Mouse (Mus musculus): ENCODE results near the gene Gpr37l1. TPM values are rescaled to one million over a fixed set of nuclear protein-coding genes. Genes with fewer than 3 reads are reported as not detected.

Gene Gpr37l1
- 0.59 and 0.60 TPM in 2 replicates for polyA plus RNA-seq (2015; fragmentation: Nextera tagmentation; extraction: Ambion mirVana)

GRCm38 (mm10) chr1:135167435-135167834, at the start of gene Gpr37l1:
Gene Gpr37l1 (minus strand): TSS chr1:135167681.

DNA sequence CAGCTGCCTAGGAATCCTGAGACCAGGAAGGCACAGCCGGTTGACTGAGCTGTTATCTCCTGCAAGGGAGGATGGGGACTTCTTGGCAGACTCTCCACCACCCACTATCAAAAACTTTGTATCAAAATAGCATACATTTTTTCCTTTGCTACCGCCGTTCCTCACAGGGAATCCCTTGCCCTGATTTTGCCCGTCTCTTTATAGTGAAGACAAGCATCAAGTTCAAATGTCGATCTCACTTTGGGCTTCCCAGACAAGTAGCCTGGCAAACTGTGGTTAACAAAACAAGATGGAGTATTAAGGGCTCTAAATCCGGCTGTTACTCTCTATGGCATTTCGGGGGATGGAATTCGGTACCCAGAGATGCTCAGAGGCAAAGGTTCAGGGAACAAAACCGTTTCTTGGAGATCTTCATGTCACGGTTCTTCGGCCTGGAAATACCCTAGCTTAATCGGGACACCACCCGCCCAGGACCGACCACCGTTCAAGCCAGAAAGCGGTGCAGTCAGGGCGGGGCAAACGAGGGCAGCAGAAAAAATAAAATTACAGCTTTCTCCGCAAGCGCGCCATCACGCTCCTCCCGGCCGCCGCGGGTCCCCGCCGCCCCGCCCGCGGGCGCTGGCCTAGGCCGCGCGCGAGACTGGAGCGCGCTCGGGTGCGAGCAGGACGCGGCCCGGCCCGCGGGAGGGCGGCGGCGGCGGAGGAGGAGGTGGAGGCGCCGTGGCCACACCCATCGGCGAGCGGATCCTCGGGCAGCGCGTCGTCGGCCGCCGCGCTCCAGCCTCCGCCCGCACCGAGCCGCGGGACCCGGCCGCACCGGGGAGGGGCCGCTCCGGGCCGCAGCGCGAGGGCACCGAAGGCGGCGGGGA, 21.2 kb downstream of the Gpr37l1 start, which contains the start of gene Arl8a:
Arl8a (plus strand) TSS at position 748 of the 869 bp plus-strand sequence.

DNA sequence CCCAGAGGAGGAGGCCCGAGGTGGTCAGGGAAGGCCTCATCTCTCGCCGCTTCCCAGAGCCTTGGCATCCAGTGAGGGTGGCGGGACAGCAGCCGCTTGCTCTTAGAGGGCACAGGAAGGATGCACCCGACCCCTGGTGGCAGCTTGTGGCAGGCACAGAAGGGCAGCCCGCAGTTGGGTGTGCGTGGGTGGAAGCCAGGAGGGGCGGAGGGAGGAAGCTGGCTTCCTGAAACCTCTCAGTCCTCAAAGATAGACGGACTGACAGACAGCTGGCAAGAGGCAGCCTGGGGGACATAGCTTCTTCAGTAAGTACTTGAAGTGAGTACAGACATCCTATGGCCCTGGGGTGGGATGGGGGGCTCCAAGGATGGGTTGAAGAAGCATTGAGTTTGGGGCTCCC, 35.0 kb downstream of the Gpr37l1 start, which contains the start of gene Ptpn7:
Ptpn7 (plus strand) TSS at position 228 of the 400 bp plus-strand sequence.

Other genes starting within 250 kb of the Gpr37l1 start
- 28.6 and 35.6 TPM in 2 replicates for gene Ppp1r12b, start 211.7 kb downstream of the Gpr37l1 start, polyA plus RNA-seq (2015; fragmentation: Nextera tagmentation; extraction: Ambion mirVana)
- 14.1 and 15.3 TPM in 2 replicates for gene Ube2t, start 205.1 kb downstream of the Gpr37l1 start, polyA plus RNA-seq (2015; fragmentation: Nextera tagmentation; extraction: Ambion mirVana)
- 0.24 and 0.88 TPM in 2 replicates for gene Lgr6, start 62.4 kb downstream of the Gpr37l1 start, polyA plus RNA-seq (2015; fragmentation: Nextera tagmentation; extraction: Ambion mirVana)
- 0.91 and 1.4 TPM in 2 replicates for gene Ptpn7, start 35.0 kb downstream of the Gpr37l1 start, polyA plus RNA-seq (2015; fragmentation: Nextera tagmentation; extraction: Ambion mirVana)
- gene Arl8a, start 20.9 kb downstream of the Gpr37l1 start, polyA plus RNA-seq (2015; fragmentation: Nextera tagmentation; extraction: Ambion mirVana), result 35.1 and 38.0 TPM in 2 replicates
- 0.91 and 1.3 TPM in 2 replicates for gene Elf3, start 90.9 kb upstream of the Gpr37l1 start, polyA plus RNA-seq (2015; fragmentation: Nextera tagmentation; extraction: Ambion mirVana)
- 26.4 and 35.2 TPM in 2 replicates for gene Rnpep, start 116.4 kb upstream of the Gpr37l1 start, polyA plus RNA-seq (2015; fragmentation: Nextera tagmentation; extraction: Ambion mirVana)
- gene Timm17a, start 146.1 kb upstream of the Gpr37l1 start, polyA plus RNA-seq (2015; fragmentation: Nextera tagmentation; extraction: Ambion mirVana), result 326 and 337 TPM in 2 replicates
- gene Lmod1, start 157.1 kb upstream of the Gpr37l1 start, polyA plus RNA-seq (2015; fragmentation: Nextera tagmentation; extraction: Ambion mirVana), result 1.4 and 2.2 TPM in 2 replicates
- 117 and 123 TPM in 2 replicates for gene Shisa4, start 207.6 kb upstream of the Gpr37l1 start, polyA plus RNA-seq (2015; fragmentation: Nextera tagmentation; extraction: Ambion mirVana)